Mouse (Mus musculus): ENCODE data around the gene Fxr1. TPM values are rescaled to one million over a fixed set of nuclear protein-coding genes. Genes with fewer than 3 reads are reported as not detected.

Fxr1 gene
- polyA plus RNA-seq, 1 experiment from 2014 or later: 19.6 TPM

DNA sequence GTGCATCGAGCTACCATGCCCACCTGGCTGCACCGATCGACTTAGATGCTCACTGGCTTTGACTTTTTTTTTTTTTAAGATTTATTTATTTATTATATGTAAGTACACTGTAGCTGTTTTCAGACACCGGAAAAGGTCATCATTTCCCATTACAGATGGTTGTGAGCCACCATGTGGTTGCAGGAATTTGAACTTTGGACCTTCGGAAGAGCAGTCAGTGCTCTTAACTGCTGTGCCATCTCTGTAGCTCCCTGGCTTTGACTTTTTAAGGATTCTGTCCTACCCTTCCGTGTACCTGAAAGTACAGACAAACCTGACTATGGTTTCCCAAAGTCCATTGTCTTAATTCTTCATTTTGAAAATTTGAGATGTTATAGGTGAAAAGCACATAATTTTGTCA lies 53.0 kb downstream of the Fxr1 start:
- Histone ChIP-seq H3K27me3 (ENCODE audit: control insufficient read depth, insufficient read depth, low read length) (no peaks in the 10 kb centered on the region), H3K4me3 (ENCODE audit: low read depth, low read length) (no peak overlapping the region), H3K4me1 (replicated peaks; ENCODE audit: control insufficient read depth, insufficient read depth) (no peaks in the 10 kb centered on the region), H3K36me3 (ENCODE audit: control insufficient read depth, insufficient read depth, low read length) (0 out of 2 replicates have a peak, but pooled peaks cover 3% of the 10 kb centered on the region), H3K27ac (replicated peaks) (no peak overlapping the region), H3K9me3 (ENCODE audit: control insufficient read depth, low read length) (no peaks in the 10 kb centered on the region), H3K4me2 (replicated peaks; ENCODE audit: low read depth) (no peak overlapping the region), H3K9ac (ENCODE audit: low read length) (no peak overlapping the region)
- TF ChIP-seq CTCF (IDR thresholded peaks at IDR 0.05; ENCODE audit: low read depth) (no peak), EP300 (optimal IDR thresholded peaks at IDR 0.05) (no peak)
- DNase-seq (ENCODE audit: low spot score): no peak
- 89% methylated on average over 6 of the region's 6 CpGs for WGBS
- ATAC-seq (ENCODE audit: low FRiP score, low TSS enrichment): no peak

DNA sequence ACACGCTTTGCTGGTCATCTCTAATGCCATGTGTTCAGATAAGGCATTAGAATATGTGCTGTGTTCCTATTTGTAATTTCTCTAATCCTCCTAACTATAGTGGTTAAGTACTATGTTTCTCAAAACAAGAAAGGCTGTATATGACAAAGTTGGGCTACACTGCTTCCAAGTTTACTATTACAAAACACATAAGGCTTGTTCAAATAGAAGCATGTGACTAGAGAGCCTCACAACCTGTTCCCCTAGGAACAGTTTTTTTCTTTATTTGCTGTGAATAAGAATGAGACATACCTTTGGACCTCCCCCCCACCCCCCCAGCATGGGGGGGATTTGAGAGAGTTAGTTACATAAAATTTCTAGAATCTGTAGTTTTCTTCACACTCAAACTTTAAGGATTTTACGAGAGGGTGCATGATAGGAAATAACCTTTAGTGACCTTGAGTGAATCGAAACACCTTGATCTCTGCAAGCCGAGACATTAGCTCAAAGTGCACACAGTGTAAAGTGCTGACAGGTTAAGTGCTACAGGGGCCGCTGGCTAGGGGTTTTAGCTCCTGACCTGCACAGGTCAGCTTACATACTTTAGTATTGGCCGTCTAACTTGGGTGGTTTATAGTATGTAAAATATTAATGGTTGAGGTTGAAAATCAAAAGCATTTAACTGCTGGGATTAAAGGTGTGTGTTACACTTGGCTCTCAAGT lies 56.5 kb downstream of the Fxr1 start:
- no peak overlapping the region for H3K27ac ChIP-seq (replicated peaks)
- DNase-seq (ENCODE audit: low spot score): peak; percentile 18
- ATAC-seq (ENCODE audit: low FRiP score, low TSS enrichment): no peak

DNA sequence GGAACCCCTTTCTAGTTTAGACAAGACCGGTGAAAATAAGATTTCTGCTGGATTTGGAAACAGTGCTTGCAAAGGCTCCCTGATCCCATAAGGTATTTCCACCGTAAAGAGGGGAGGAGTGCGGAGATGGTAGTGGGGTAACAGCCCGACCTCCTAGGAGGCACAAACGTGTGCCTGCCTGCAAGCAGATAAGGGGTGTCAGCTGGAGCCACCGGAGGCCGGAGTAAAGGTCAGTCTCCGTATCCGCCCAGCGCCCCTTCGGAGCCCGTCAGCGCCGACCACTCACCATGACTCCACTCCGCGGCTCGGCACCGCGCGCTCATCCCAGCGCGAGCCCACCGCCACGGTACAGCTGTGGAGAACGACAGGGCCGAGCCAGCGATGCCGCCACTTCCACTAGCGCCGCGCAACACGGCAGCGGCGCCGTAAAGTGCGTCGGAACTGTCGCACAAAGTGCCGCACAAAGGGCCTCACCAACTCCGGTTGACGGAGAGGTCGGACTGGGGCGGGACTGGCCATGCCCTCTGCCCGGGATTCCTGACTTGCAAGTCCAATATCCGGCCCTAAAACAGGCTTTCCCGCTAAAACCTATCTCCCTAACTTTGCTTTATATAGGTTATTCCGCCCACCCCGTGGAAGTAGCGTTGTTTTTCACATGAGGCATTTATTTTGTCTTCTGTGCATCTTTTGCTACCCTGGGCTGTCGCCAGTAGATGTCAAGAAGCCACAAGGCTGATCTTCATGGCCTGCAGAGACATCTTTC lies 61.3 kb downstream of the Fxr1 start, which contains the start of gene Dnajc19:
TSS of gene Dnajc19 (minus strand) at position 422 of the 763 bp plus-strand sequence.
- DNase-seq (ENCODE audit: low spot score) (peak; percentile 92), ATAC-seq (ENCODE audit: low FRiP score, low TSS enrichment) (peak; percentile 96)
- Histone ChIP-seq H3K4me3 (ENCODE audit: low read depth, low read length) (peak within 1 kb of the TSS; percentile 84), H3K4me1 (replicated peaks; ENCODE audit: control insufficient read depth, insufficient read depth) (peaks cover 2% of the 10 kb centered on the region; the same call in 1 of the 2 replicates), H3K36me3 (ENCODE audit: control insufficient read depth, insufficient read depth, low read length) (no peaks in the 10 kb centered on the region), H3K27me3 (ENCODE audit: control insufficient read depth, insufficient read depth, low read length) (no peaks in the 10 kb centered on the region), H3K27ac (replicated peaks) (peak within 1 kb of the TSS; percentile 79), H3K4me2 (replicated peaks; ENCODE audit: low read depth) (peak within 1 kb of the TSS; percentile 53), H3K9me3 (ENCODE audit: control insufficient read depth, low read length) (no peaks in the 10 kb centered on the region), H3K9ac (ENCODE audit: low read length) (peak within 1 kb of the TSS; percentile 80)
- WGBS: under 1% methylated on average over 50 of the region's 50 CpGs
- TF ChIP-seq EP300 (optimal IDR thresholded peaks at IDR 0.05): no peak
- no peak for TF ChIP-seq CTCF (IDR thresholded peaks at IDR 0.05; ENCODE audit: low read depth)

More for the DNA sequence above, 56.5 kb downstream of the Fxr1 start:
- no peak overlapping the region for H3K9ac ChIP-seq (ENCODE audit: low read length)
- peaks cover 2% of the 10 kb centered on the region; the same call in 1 of the 2 replicates for H3K4me1 ChIP-seq (replicated peaks; ENCODE audit: control insufficient read depth, insufficient read depth)
- H3K4me3 ChIP-seq (ENCODE audit: low read depth, low read length): no peak overlapping the region
- no peak overlapping the region for H3K4me2 ChIP-seq (replicated peaks; ENCODE audit: low read depth)
- no peaks in the 10 kb centered on the region for H3K27me3 ChIP-seq (ENCODE audit: control insufficient read depth, insufficient read depth, low read length)
- 0 out of 2 replicates have a peak, but pooled peaks cover 3% of the 10 kb centered on the region for H3K36me3 ChIP-seq (ENCODE audit: control insufficient read depth, insufficient read depth, low read length)
- H3K9me3 ChIP-seq (ENCODE audit: control insufficient read depth, low read length): no peaks in the 10 kb centered on the region
- TF ChIP-seq EP300 (optimal IDR thresholded peaks at IDR 0.05) (no peak), CTCF (IDR thresholded peaks at IDR 0.05; ENCODE audit: low read depth) (no peak)
- WGBS: 68% methylated on average over 6 of the region's 6 CpGs

DNA sequence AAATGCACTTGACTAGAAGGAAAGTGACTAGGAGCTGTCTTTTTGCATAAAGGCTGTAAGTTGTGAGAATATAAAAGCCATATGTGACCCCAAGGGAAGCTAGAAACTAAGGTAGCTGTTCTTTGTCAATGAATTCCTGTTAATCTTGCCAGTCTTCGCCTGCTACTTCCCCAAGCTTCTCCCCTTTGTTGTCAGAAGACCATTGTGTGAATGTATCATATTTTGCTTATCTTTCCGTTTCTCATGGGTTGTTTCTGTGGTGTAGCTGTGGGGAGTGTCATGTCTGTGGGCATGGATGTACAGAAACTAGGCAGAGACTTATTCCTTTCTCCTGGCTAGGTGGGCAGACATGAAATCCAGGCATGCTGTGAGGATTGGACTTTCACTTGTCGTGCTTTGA lies 62.2 kb downstream of the Fxr1 start:
- ATAC-seq (ENCODE audit: low FRiP score, low TSS enrichment): no peak
- WGBS: 86% methylated on average over 3 of the region's 3 CpGs
- no peak overlapping the region; the same call in 1 of the 2 replicates for H3K4me3 ChIP-seq (ENCODE audit: low read depth, low read length)
- no peak overlapping the region for H3K27ac ChIP-seq (replicated peaks)
- DNase-seq (ENCODE audit: low spot score): no peak
- no peak for TF ChIP-seq EP300 (optimal IDR thresholded peaks at IDR 0.05)
- no peak for TF ChIP-seq CTCF (IDR thresholded peaks at IDR 0.05; ENCODE audit: low read depth)
- no peaks in the 10 kb centered on the region for H3K36me3 ChIP-seq (ENCODE audit: control insufficient read depth, insufficient read depth, low read length)
- no peaks in the 10 kb centered on the region for H3K27me3 ChIP-seq (ENCODE audit: control insufficient read depth, insufficient read depth, low read length)
- H3K9me3 ChIP-seq (ENCODE audit: control insufficient read depth, low read length): no peaks in the 10 kb centered on the region
- H3K4me1 ChIP-seq (replicated peaks; ENCODE audit: control insufficient read depth, insufficient read depth): peaks cover 2% of the 10 kb centered on the region; the same call in 1 of the 2 replicates
- no peak overlapping the region for H3K4me2 ChIP-seq (replicated peaks; ENCODE audit: low read depth)
- no peak overlapping the region for H3K9ac ChIP-seq (ENCODE audit: low read length)

DNA sequence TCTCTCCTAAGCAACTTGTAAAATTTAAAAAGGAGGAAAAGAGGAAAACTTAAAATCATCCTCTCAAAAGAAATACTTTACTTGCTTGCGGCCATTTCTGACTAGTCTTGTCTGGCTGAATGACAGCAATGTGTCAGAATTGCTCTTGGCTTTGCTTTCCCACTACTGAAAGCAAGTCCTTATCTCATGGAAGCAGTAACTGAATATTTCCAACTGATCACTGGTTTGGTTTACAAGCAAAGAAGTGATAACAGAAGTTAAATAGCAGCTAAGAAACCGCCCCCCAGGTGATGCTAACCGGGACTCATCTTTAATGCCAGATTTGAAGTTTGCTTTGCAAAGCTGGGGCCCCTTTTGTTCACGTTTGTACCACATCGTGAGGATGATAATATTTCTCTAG lies 63.9 kb downstream of the Fxr1 start:
- Histone ChIP-seq H3K27me3 (ENCODE audit: control insufficient read depth, insufficient read depth, low read length) (no peaks in the 10 kb centered on the region), H3K4me3 (ENCODE audit: low read depth, low read length) (no peak overlapping the region), H3K4me2 (replicated peaks; ENCODE audit: low read depth) (no peak overlapping the region), H3K9ac (ENCODE audit: low read length) (no peak overlapping the region), H3K4me1 (replicated peaks; ENCODE audit: control insufficient read depth, insufficient read depth) (peaks cover 2% of the 10 kb centered on the region; the same call in 1 of the 2 replicates), H3K36me3 (ENCODE audit: control insufficient read depth, insufficient read depth, low read length) (no peaks in the 10 kb centered on the region), H3K27ac (replicated peaks) (no peak overlapping the region), H3K9me3 (ENCODE audit: control insufficient read depth, low read length) (no peaks in the 10 kb centered on the region)
- DNase-seq (ENCODE audit: low spot score): no peak
- 71% methylated on average over 5 of the region's 5 CpGs for WGBS
- no peak for TF ChIP-seq EP300 (optimal IDR thresholded peaks at IDR 0.05)
- TF ChIP-seq CTCF (IDR thresholded peaks at IDR 0.05; ENCODE audit: low read depth): no peak
- no peak for ATAC-seq (ENCODE audit: low FRiP score, low TSS enrichment)
